Mouse (Mus musculus) heart, embryonic 12.5 days (tissue): ENCODE results near the gene Ipo8. TPM values are rescaled to one million over a fixed set of nuclear protein-coding genes. Genes with fewer than 3 reads are reported as not detected.

ENCODE experiments used
- polyA plus RNA-seq: library from polyadenylated mRNA; unstranded; fragments of >200 nt; fragmentation: Nextera tagmentation; extraction: Ambion mirVana; gene quantifications from 2 replicates; pipeline ENCODE4 v1.2.1, GENCODE M21; 2016

The Ipo8 gene
- polyA plus RNA-seq, 1 experiment from 2014 or later, result 22.4 TPM

Other genes starting within 250 kb of the Ipo8 start
- gene Caprin2, start 64.8 kb upstream of the Ipo8 start, polyA plus RNA-seq, result 18.0 and 18.3 TPM in 2 replicates
- 90.9 and 95.6 TPM in 2 replicates for gene Sinhcaf, start 115.0 kb upstream of the Ipo8 start, polyA plus RNA-seq